Mouse (Mus musculus) heart, adult 2 months (tissue): ENCODE measurements around the gene Rgs19.

Experiments used
- EP300 ChIP-seq: fragments of 200-500 bp; IDR thresholded peaks from 2 replicates; pipeline ENCODE4 v1.6.1; 2011; ENCODE audit warnings: low read depth, low read length, control low read depth; ENCODE audit not compliant: insufficient read depth
- POLR2A ChIP-seq: fragments of 200-500 bp; IDR thresholded peaks from 2 replicates; pipeline ENCODE4 v1.6.1; 2011; ENCODE audit warnings: mild to moderate bottlenecking, low read depth, low read length, control low read depth; ENCODE audit not compliant: insufficient read depth

DNA sequence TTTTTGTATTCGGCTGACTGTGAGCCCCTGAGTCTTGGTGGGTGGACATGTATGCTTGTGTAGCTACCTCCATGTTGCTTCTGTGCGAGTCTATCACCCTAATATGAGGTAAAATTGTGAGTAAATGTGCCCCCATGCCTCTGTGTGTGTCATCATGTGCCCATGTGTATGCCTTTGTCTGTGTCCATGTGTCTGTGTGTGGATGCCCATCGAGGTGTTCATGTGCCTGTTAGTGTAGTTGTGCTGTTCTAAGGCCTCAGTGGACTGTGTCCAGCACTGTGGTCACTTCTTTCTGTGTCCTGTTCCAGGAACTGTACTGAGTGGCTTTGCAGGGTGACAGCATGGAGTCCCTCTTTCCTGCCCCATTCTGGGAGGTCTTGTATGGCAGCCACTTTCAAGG is 21.6 kb upstream of the Rgs19 start:
- no peak for TF ChIP-seq EP300
- TF ChIP-seq POLR2A, result no peak
